Mouse (Mus musculus): ENCODE measurements at regions not wholly inside any gene's neighbourhood (a gene's known extent, or its start where the extent isn't known, plus 50 kb on each side); places are given as distances from the start of the nearest gene placed in this dataset.

DNA sequence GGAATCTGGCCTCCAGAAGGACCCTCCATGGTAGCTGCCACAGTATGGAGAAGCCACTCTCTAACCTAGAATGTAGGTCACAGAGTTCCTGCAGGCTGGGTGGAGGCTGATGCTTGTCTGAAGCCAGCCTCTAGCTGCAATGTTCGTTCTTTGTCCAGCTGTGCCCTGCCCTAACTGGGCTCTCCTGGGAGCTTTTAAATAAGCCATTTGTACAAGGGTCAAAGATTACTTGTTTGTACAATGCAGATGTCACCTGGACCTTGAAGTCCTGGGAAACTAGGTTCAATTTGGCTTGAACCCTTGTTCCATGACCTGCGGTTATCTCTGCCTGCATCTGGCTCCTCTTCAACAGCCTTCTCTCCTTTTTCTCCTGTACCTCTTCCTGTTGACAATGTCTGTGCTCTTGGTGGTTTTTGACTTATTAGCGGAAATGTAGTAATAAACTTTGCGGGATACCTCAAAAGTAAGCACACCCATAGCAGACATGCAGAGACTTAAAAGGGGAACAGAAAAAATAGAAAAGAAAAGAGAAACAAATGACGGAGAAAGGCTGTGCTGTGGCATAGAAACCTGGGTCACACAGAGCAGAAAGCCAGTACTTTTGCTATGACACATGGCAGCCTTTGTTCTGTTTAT is 163.1 kb upstream of the Tgfbr2 start:
- TF ChIP-seq POLR2A (IDR thresholded peaks at IDR 0.05; ENCODE audit: borderline replicate concordance, insufficient read depth, low read length) (no peak), CTCF (IDR thresholded peaks at IDR 0.05; ENCODE audit: borderline replicate concordance, insufficient read depth, low read depth, low read length) (no peak)
